Mouse (Mus musculus) limb, embryonic 13.5 days (tissue): ENCODE data around the gene Tfcp2l1. TPM values are rescaled to one million over a fixed set of nuclear protein-coding genes. Genes with fewer than 3 reads are reported as not detected.

Experiments
- ATAC-seq: fragments of 200-750 bp; cut with Nextera tagmentation; 2 replicates; pipeline ENCODE4 v1.8.0; 2017; ENCODE audit warnings: low read depth, moderate number of reproducible peaks, moderate TSS enrichment; ENCODE audit not compliant: low FRiP score
- H3K27ac ChIP-seq: fragments of 300-500 bp; sonication (generic); 2 replicates; pipeline ENCODE4 v1.5.1; 2015; ENCODE audit warnings: inconsistent platforms, mild to moderate bottlenecking, moderate library complexity
- H3K27me3 ChIP-seq: fragments of 300-500 bp; sonication (generic); 2 replicates; pipeline ENCODE4 v1.6.1; 2015; ENCODE audit warnings: mild to moderate bottlenecking, inconsistent platforms
- H3K36me3 ChIP-seq: fragments of 300-500 bp; sonication (generic); 2 replicates; pipeline ENCODE4 v1.6.1; 2015; ENCODE audit warnings: inconsistent platforms, mild to moderate bottlenecking, moderate library complexity
- H3K4me1 ChIP-seq: fragments of 300-500 bp; sonication (generic); 2 replicates; pipeline ENCODE4 v1.6.1; 2015; ENCODE audit warnings: inconsistent platforms
- H3K4me2 ChIP-seq: fragments of 300-500 bp; sonication (generic); replicated peaks from 2 replicates; pipeline ENCODE4 v1.6.1; 2015; ENCODE audit warnings: inconsistent platforms, mild to moderate bottlenecking, moderate library complexity
- H3K4me3 ChIP-seq: fragments of 300-500 bp; sonication (generic); 2 replicates; pipeline ENCODE4 v1.5.1; 2015; ENCODE audit warnings: moderate library complexity, mild to moderate bottlenecking, inconsistent platforms
- H3K9ac ChIP-seq: fragments of 300-500 bp; sonication (generic); 2 replicates; pipeline ENCODE4 v1.6.1; 2015; ENCODE audit warnings: mild to moderate bottlenecking, inconsistent platforms
- H3K9me3 ChIP-seq: fragments of 300-500 bp; sonication (generic); 2 replicates; pipeline ENCODE4 v1.6.1; 2016; ENCODE audit warnings: inconsistent platforms
- WGBS: fragments of 180-500 bp; shearing (Covaris S2); methylation state at CpG from one replicate; pipeline ENCODE4 v1.1.7; 2015; 5-methylcytosine and 5-hydroxymethylcytosine counted together
- polyA plus RNA-seq: library from polyadenylated mRNA; unstranded; fragments of >200 nt; fragmentation: Nextera tagmentation; extraction: Ambion mirVana; gene quantifications from 2 replicates; pipeline ENCODE4 v1.2.1, GENCODE M21; 2015

Gene Tfcp2l1
- polyA plus RNA-seq, 1 experiment from 2014 or later = 0.50 TPM

GRCm38 (mm10) chr1:118667536-118667935 lies 39.8 kb downstream of the Tfcp2l1 start:
- Histone ChIP-seq H3K27me3 (no peaks in the 10 kb centered on the region), H3K36me3 (no peaks in the 10 kb centered on the region), H3K9me3 (no peaks in the 10 kb centered on the region), H3K4me3 (no peak overlapping the region), H3K27ac (no peak overlapping the region), H3K9ac (no peak overlapping the region), H3K4me1 (no peaks in the 10 kb centered on the region), H3K4me2 (no peak overlapping the region)
- ATAC-seq = no peak

- ATAC-seq = no peak
- Histone ChIP-seq H3K4me3 (no peak overlapping the region), H3K4me1 (no peaks in the 10 kb centered on the region), H3K27me3 (no peaks in the 10 kb centered on the region), H3K4me2 (no peak overlapping the region), H3K9me3 (no peaks in the 10 kb centered on the region), H3K36me3 (no peaks in the 10 kb centered on the region), H3K27ac (no peak overlapping the region), H3K9ac (no peak overlapping the region)
- WGBS = 48% methylated on average over 8 of the region's 8 CpGs
Measured at GRCm38 (mm10) chr1:118672196-118672595, 44.5 kb downstream of the Tfcp2l1 start.

GRCm38 (mm10) chr1:118674176-118674575 lies 46.4 kb downstream of the Tfcp2l1 start:
- Histone ChIP-seq H3K4me1 (no peaks in the 10 kb centered on the region), H3K9ac (no peak overlapping the region), H3K27me3 (no peaks in the 10 kb centered on the region), H3K27ac (no peak overlapping the region), H3K36me3 (no peaks in the 10 kb centered on the region), H3K4me3 (no peak overlapping the region), H3K9me3 (no peaks in the 10 kb centered on the region), H3K4me2 (no peak overlapping the region)
- 81% methylated on average over 4 of the region's 4 CpGs for whole genome bisulfite sequencing
- no peak for ATAC-seq

- H3K36me3 ChIP-seq = no peaks in the 10 kb centered on the region
- ATAC-seq = no peak
- no peaks in the 10 kb centered on the region for H3K27me3 ChIP-seq
- H3K9ac ChIP-seq = no peak overlapping the region
- H3K27ac ChIP-seq = no peak overlapping the region
- H3K4me3 ChIP-seq = no peak overlapping the region
- H3K4me1 ChIP-seq = no peaks in the 10 kb centered on the region
- 57% methylated on average over 1 of the region's 1 CpGs for WGBS
- no peak overlapping the region for H3K4me2 ChIP-seq
- H3K9me3 ChIP-seq = no peaks in the 10 kb centered on the region
Measured at GRCm38 (mm10) chr1:118681980-118682379, 54.2 kb downstream of the Tfcp2l1 start.

GRCm38 (mm10) chr1:118683686-118684085 lies 55.9 kb downstream of the Tfcp2l1 start:
- H3K27ac ChIP-seq = no peak overlapping the region
- no peak overlapping the region for H3K4me3 ChIP-seq
- H3K9me3 ChIP-seq = no peaks in the 10 kb centered on the region
- H3K9ac ChIP-seq = no peak overlapping the region
- WGBS = 83% methylated on average over 4 of the region's 4 CpGs
- ATAC-seq = no peak
- H3K4me1 ChIP-seq = no peaks in the 10 kb centered on the region
- no peak overlapping the region for H3K4me2 ChIP-seq
- H3K27me3 ChIP-seq = no peaks in the 10 kb centered on the region
- no peaks in the 10 kb centered on the region for H3K36me3 ChIP-seq

- no peak overlapping the region for H3K9ac ChIP-seq
- H3K36me3 ChIP-seq = no peaks in the 10 kb centered on the region
- no peak for ATAC-seq
- H3K27ac ChIP-seq = no peak overlapping the region
- no peaks in the 10 kb centered on the region for H3K27me3 ChIP-seq
- no peak overlapping the region for H3K4me2 ChIP-seq
- H3K4me1 ChIP-seq = no peaks in the 10 kb centered on the region
- no peaks in the 10 kb centered on the region for H3K9me3 ChIP-seq
- no peak overlapping the region for H3K4me3 ChIP-seq
- 80% methylated on average over 10 of the region's 10 CpGs for WGBS
Measured at GRCm38 (mm10) chr1:118687726-118688125, 60.0 kb downstream of the Tfcp2l1 start.

GRCm38 (mm10) chr1:118689830-118690229 lies 62.1 kb downstream of the Tfcp2l1 start:
- H3K4me3 ChIP-seq = no peak overlapping the region
- no peak overlapping the region for H3K9ac ChIP-seq
- no peaks in the 10 kb centered on the region for H3K4me1 ChIP-seq
- 64% methylated on average over 5 of the region's 5 CpGs for WGBS
- no peak overlapping the region for H3K27ac ChIP-seq
- H3K4me2 ChIP-seq = no peak overlapping the region
- H3K9me3 ChIP-seq = no peaks in the 10 kb centered on the region
- H3K27me3 ChIP-seq = no peaks in the 10 kb centered on the region
- no peaks in the 10 kb centered on the region for H3K36me3 ChIP-seq
- ATAC-seq = no peak

- no peak overlapping the region for H3K4me2 ChIP-seq
- no peaks in the 10 kb centered on the region for H3K9me3 ChIP-seq
- ATAC-seq = no peak
- H3K9ac ChIP-seq = no peak overlapping the region
- H3K36me3 ChIP-seq = no peaks in the 10 kb centered on the region
- no peak overlapping the region for H3K27ac ChIP-seq
- no peaks in the 10 kb centered on the region for H3K4me1 ChIP-seq
- H3K27me3 ChIP-seq = no peaks in the 10 kb centered on the region
- 86% methylated on average over 2 of the region's 2 CpGs for WGBS
- no peak overlapping the region for H3K4me3 ChIP-seq
Measured at GRCm38 (mm10) chr1:118694436-118694835, 66.7 kb downstream of the Tfcp2l1 start.

GRCm38 (mm10) chr1:118697906-118698305 lies 70.2 kb downstream of the Tfcp2l1 start:
- H3K4me3 ChIP-seq = no peak overlapping the region
- no peaks in the 10 kb centered on the region for H3K9me3 ChIP-seq
- no peaks in the 10 kb centered on the region for H3K4me1 ChIP-seq
- no peak for ATAC-seq
- WGBS = 71% methylated on average over 6 of the region's 6 CpGs
- no peak overlapping the region for H3K27ac ChIP-seq
- H3K27me3 ChIP-seq = no peaks in the 10 kb centered on the region
- H3K4me2 ChIP-seq = no peak overlapping the region
- no peaks in the 10 kb centered on the region for H3K36me3 ChIP-seq
- H3K9ac ChIP-seq = no peak overlapping the region

GRCm38 (mm10) chr1:118699118-118699890 lies 71.6 kb downstream of the Tfcp2l1 start:
- WGBS = 66% methylated on average over 6 of the region's 6 CpGs
- H3K36me3 ChIP-seq = no peaks in the 10 kb centered on the region
- no peak overlapping the region for H3K4me3 ChIP-seq

GRCm38 (mm10) chr1:118699961-118700360 lies 72.2 kb downstream of the Tfcp2l1 start:
- Histone ChIP-seq H3K27ac (no peak overlapping the region), H3K4me2 (no peak overlapping the region), H3K9me3 (no peaks in the 10 kb centered on the region), H3K27me3 (no peaks in the 10 kb centered on the region), H3K9ac (no peak overlapping the region), H3K4me1 (no peaks in the 10 kb centered on the region), H3K4me3 (no peak overlapping the region), H3K36me3 (no peaks in the 10 kb centered on the region)
- ATAC-seq = no peak
- 92% methylated on average over 1 of the region's 1 CpGs for WGBS

More at GRCm38 (mm10) chr1:118699118-118699890, 71.6 kb downstream of the Tfcp2l1 start:
- H3K27me3 ChIP-seq = no peaks in the 10 kb centered on the region
- H3K9ac ChIP-seq = no peak overlapping the region
- no peak overlapping the region for H3K27ac ChIP-seq
- no peak overlapping the region for H3K4me2 ChIP-seq
- no peaks in the 10 kb centered on the region for H3K9me3 ChIP-seq
- no peaks in the 10 kb centered on the region for H3K4me1 ChIP-seq
- no peak for ATAC-seq

- 78% methylated on average over 4 of the region's 4 CpGs for WGBS
- Histone ChIP-seq H3K9ac (no peak overlapping the region), H3K36me3 (no peaks in the 10 kb centered on the region), H3K27ac (no peak overlapping the region), H3K9me3 (no peaks in the 10 kb centered on the region), H3K4me3 (no peak overlapping the region), H3K4me2 (no peak overlapping the region), H3K27me3 (no peaks in the 10 kb centered on the region), H3K4me1 (no peaks in the 10 kb centered on the region)
- ATAC-seq = no peak
Measured at GRCm38 (mm10) chr1:118711606-118712005, 83.9 kb downstream of the Tfcp2l1 start.

- no peak overlapping the region for H3K4me3 ChIP-seq
- 65% methylated on average over 1 of the region's 1 CpGs for WGBS
- no peak overlapping the region for H3K27ac ChIP-seq
- H3K9ac ChIP-seq = no peak overlapping the region
- no peaks in the 10 kb centered on the region for H3K36me3 ChIP-seq
- no peaks in the 10 kb centered on the region for H3K9me3 ChIP-seq
- ATAC-seq = no peak
- peaks cover 4% of the 10 kb centered on the region; the same call in 1 of the 2 replicates for H3K4me1 ChIP-seq
- no peak overlapping the region for H3K4me2 ChIP-seq
- H3K27me3 ChIP-seq = no peaks in the 10 kb centered on the region
Measured at GRCm38 (mm10) chr1:118716225-118716624, 88.5 kb downstream of the Tfcp2l1 start.
